In genomic region chr17:27229710-27230454, GRCm38 (mm10) we compare ENCODE assay signal across 24 mouse cellular contexts. TPM values are rescaled to one million over a fixed set of nuclear protein-coding genes. Genes with fewer than 3 reads are reported as not detected.
DNase-seq lines count a peak whose midpoint lies in the region; ATAC-seq and TF ChIP-seq lines count a peak whose summit lies in the region.
"Had no signal": no experiment of that assay in that cellular context is flagged by ENCODE, and none has a peak within 500 bp of the region (broad histone marks: within the 10 kb centered on the region; RNA-seq: fewer than 3 reads in every experiment).

No protein-coding gene starts in this region.

- no peak overlapping the region for H3K4me3 ChIP-seq in hindbrain, embryonic 10.5 days
- no peak overlapping the region for H3K4me3 ChIP-seq in hindbrain, embryonic 13.5 days
- H3K4me3 ChIP-seq in midbrain, postnatal 0 days (ENCODE audit: low read depth, low read length) = no peak overlapping the region
- no peak overlapping the region for H3K4me3 ChIP-seq in midbrain, embryonic 15.5 days
- H3K4me3 ChIP-seq in forebrain, embryonic 11.5 days (ENCODE audit: low read depth, low read length) = no peak overlapping the region
- H3K4me3 ChIP-seq: embryonic facial prominence, embryonic 15.5 days; erythroblast, embryonic 14.5 days; forebrain, embryonic 10.5 days; forebrain, embryonic 15.5 days; heart, embryonic 10.5 days; intestine, embryonic 15.5 days had no signal

- WGBS in hindbrain, embryonic 10.5 days = 16% methylated on average over 14 of the region's 14 CpGs
- 15% methylated on average over 14 of the region's 14 CpGs for WGBS in hindbrain, embryonic 13.5 days
- WGBS in midbrain, postnatal 0 days = 19% methylated on average over 14 of the region's 14 CpGs
- WGBS in midbrain, embryonic 15.5 days = 14% methylated on average over 14 of the region's 14 CpGs
- 17% methylated on average over 14 of the region's 14 CpGs for WGBS in forebrain, embryonic 11.5 days

- no peaks in the 10 kb centered on the region for H3K36me3 ChIP-seq in hindbrain, embryonic 10.5 days
- no peaks in the 10 kb centered on the region for H3K36me3 ChIP-seq in hindbrain, embryonic 13.5 days
- no peaks in the 10 kb centered on the region for H3K36me3 ChIP-seq in midbrain, postnatal 0 days (ENCODE audit: insufficient read depth, low read length)
- H3K36me3 ChIP-seq in midbrain, embryonic 15.5 days (replicated peaks) = no peaks in the 10 kb centered on the region
- H3K36me3 ChIP-seq in forebrain, embryonic 11.5 days (ENCODE audit: control insufficient read depth, insufficient read depth, low read length) = no peaks in the 10 kb centered on the region
- H3K36me3 ChIP-seq: embryonic facial prominence, embryonic 15.5 days; forebrain, embryonic 10.5 days; forebrain, embryonic 15.5 days; G1E; heart, embryonic 10.5 days; intestine, embryonic 15.5 days had no signal

- H3K4me1 ChIP-seq in hindbrain, embryonic 10.5 days (replicated peaks) = peaks cover 47% of the 10 kb centered on the region
- peaks cover 53% of the 10 kb centered on the region for H3K4me1 ChIP-seq in hindbrain, embryonic 13.5 days (replicated peaks)
- peaks cover 16% of the 10 kb centered on the region for H3K4me1 ChIP-seq in midbrain, postnatal 0 days (ENCODE audit: insufficient read depth, low read length)
- peaks cover 48% of the 10 kb centered on the region for H3K4me1 ChIP-seq in midbrain, embryonic 15.5 days
- H3K4me1 ChIP-seq in forebrain, embryonic 11.5 days (replicated peaks; ENCODE audit: control insufficient read depth, insufficient read depth, low read length) = 0 out of 2 replicates have a peak, but pooled peaks cover 3% of the 10 kb centered on the region
- H3K4me1 ChIP-seq: embryonic facial prominence, embryonic 15.5 days; heart, embryonic 10.5 days; intestine, embryonic 15.5 days had no signal

- H3K9ac ChIP-seq in hindbrain, embryonic 13.5 days = no peak overlapping the region
- H3K9ac ChIP-seq in midbrain, postnatal 0 days (replicated peaks; ENCODE audit: low read length, poor library complexity, severe bottlenecking) = no peak overlapping the region
- H3K9ac ChIP-seq in midbrain, embryonic 15.5 days = no peak overlapping the region
- H3K9ac ChIP-seq in forebrain, embryonic 11.5 days (ENCODE audit: low read length) = no peak overlapping the region
- H3K9ac ChIP-seq: embryonic facial prominence, embryonic 15.5 days; forebrain, embryonic 15.5 days; intestine, embryonic 15.5 days had no signal

- no peak for ATAC-seq in hindbrain, embryonic 13.5 days (ENCODE audit: low FRiP score)
- 0 out of 2 replicates have a peak, but pooled peaks have one; percentile 20 for ATAC-seq in midbrain, postnatal 0 days (ENCODE audit: low FRiP score)
- ATAC-seq in midbrain, embryonic 15.5 days (replicated peaks) = no peak
- no peak for ATAC-seq in forebrain, embryonic 11.5 days (replicated peaks; ENCODE audit: low FRiP score)
- ATAC-seq: CD4-positive, CD25-positive, alpha-beta regulatory T cell, adult 4 months; forebrain, embryonic 15.5 days; intestine, embryonic 15.5 days had no signal

- TF ChIP-seq CTCF in midbrain, postnatal 0 days (IDR thresholded peaks at IDR 0.05) = no peak

- H3K4me2 ChIP-seq in hindbrain, embryonic 13.5 days = no peak overlapping the region
- no peak overlapping the region for H3K4me2 ChIP-seq in midbrain, postnatal 0 days (ENCODE audit: low read depth, low read length, poor library complexity, severe bottlenecking)
- H3K4me2 ChIP-seq in midbrain, embryonic 15.5 days = no peak overlapping the region
- no peak overlapping the region for H3K4me2 ChIP-seq in forebrain, embryonic 11.5 days (ENCODE audit: low read depth, low read length, severe bottlenecking)
- H3K4me2 ChIP-seq: embryonic facial prominence, embryonic 15.5 days; forebrain, embryonic 15.5 days; intestine, embryonic 15.5 days had no signal

- H3K27me3 ChIP-seq in hindbrain, embryonic 10.5 days (ENCODE audit: insufficient read depth, poor library complexity, severe bottlenecking) = no peaks in the 10 kb centered on the region
- peaks cover 14% of the 10 kb centered on the region; the same call in 1 of the 2 replicates for H3K27me3 ChIP-seq in hindbrain, embryonic 13.5 days
- H3K27me3 ChIP-seq in midbrain, postnatal 0 days (ENCODE audit: insufficient read depth, low read length) = no peaks in the 10 kb centered on the region
- H3K27me3 ChIP-seq in midbrain, embryonic 15.5 days (replicated peaks) = no peaks in the 10 kb centered on the region
- H3K27me3 ChIP-seq in forebrain, embryonic 11.5 days (ENCODE audit: control insufficient read depth, insufficient read depth, low read length) = no peaks in the 10 kb centered on the region

- DNase-seq in hindbrain, embryonic 10.5 days (ENCODE audit: low spot score) = no peak
- no peak for DNase-seq in midbrain, postnatal 0 days (ENCODE audit: low spot score)
- peak; percentile 55 for DNase-seq in MN1 (ENCODE audit: low spot score)
- DNase-seq in forebrain, embryonic 11.5 days (ENCODE audit: low spot score) = no peak
- no peak for DNase-seq in adrenal gland, postnatal 10 days
- DNase-seq: adrenal gland, adult 2 months; adrenal gland, postnatal 36 days; B cell, adult 2 months; cerebellum, adult 8-10 months; embryo, embryonic 11 days; gastrocnemius, postnatal 36 days; heart, postnatal 10 days; heart, postnatal 4 days; kidney, adult 2 months had no signal

- 0 out of 2 replicates have a peak overlapping the region, but pooled peaks have one; percentile 16 for H3K27ac ChIP-seq in hindbrain, embryonic 10.5 days
- H3K27ac ChIP-seq in hindbrain, embryonic 13.5 days = no peak overlapping the region
- H3K27ac ChIP-seq in midbrain, postnatal 0 days (ENCODE audit: low read depth, low read length) = no peak overlapping the region
- H3K27ac ChIP-seq in midbrain, embryonic 15.5 days = no peak overlapping the region
- H3K27ac ChIP-seq in forebrain, embryonic 11.5 days (ENCODE audit: low read depth, low read length) = no peak overlapping the region
- H3K27ac ChIP-seq: embryonic facial prominence, embryonic 15.5 days; forebrain, embryonic 10.5 days; forebrain, embryonic 15.5 days; heart, embryonic 10.5 days; intestine, embryonic 15.5 days had no signal

- H3K9me3 ChIP-seq in hindbrain, embryonic 10.5 days = no peaks in the 10 kb centered on the region
- H3K9me3 ChIP-seq in hindbrain, embryonic 13.5 days = no peaks in the 10 kb centered on the region
- no peaks in the 10 kb centered on the region for H3K9me3 ChIP-seq in midbrain, postnatal 0 days (ENCODE audit: low read length)
- no peaks in the 10 kb centered on the region for H3K9me3 ChIP-seq in midbrain, embryonic 15.5 days
- no peaks in the 10 kb centered on the region for H3K9me3 ChIP-seq in forebrain, embryonic 11.5 days (ENCODE audit: control insufficient read depth, low read length)
- H3K9me3 ChIP-seq: embryonic facial prominence, embryonic 15.5 days; forebrain, embryonic 10.5 days; forebrain, embryonic 15.5 days; heart, embryonic 10.5 days; intestine, embryonic 15.5 days had no signal

RNA-seq across cellular contexts. Expression of gene Lemd2, which starts 25.6 kb away (rescaled TPM):
- 19.0 and 30.0 TPM in 2 replicates for polyA plus RNA-seq in hindbrain, embryonic 10.5 days (2016; fragmentation: Nextera tagmentation; extraction: Ambion mirVana)
- polyA plus RNA-seq in hindbrain, embryonic 13.5 days (2015; fragmentation: Nextera tagmentation; extraction: Ambion mirVana) = 19.0 and 19.9 TPM in 2 replicates
- total RNA-seq in midbrain, postnatal 0 days (2014; rRNA removed) = 85.7 and 94.3 TPM in 2 replicates
- polyA plus RNA-seq in midbrain, postnatal 0 days (2015; fragmentation: Nextera tagmentation; extraction: Ambion mirVana) = 18.4 and 20.6 TPM in 2 replicates
- 26.1 and 26.7 TPM in 2 replicates for polyA plus RNA-seq in midbrain, embryonic 15.5 days (2015; fragmentation: Nextera tagmentation; extraction: Ambion mirVana)
- polyA plus RNA-seq in forebrain, embryonic 11.5 days (2014; fragmentation: Nextera tagmentation; extraction: Ambion mirVana) = 18.1 and 27.8 TPM in 2 replicates
- 10 to 100 TPM; 42.5 to 51.3 TPM for total RNA-seq in adrenal gland, postnatal 10 days (2021)
